Comparison of ENCODE assay signal across 23 mouse cellular contexts in genomic region chr7:37005701-37006100, GRCm38 (mm10).
DNase-seq lines count a peak whose midpoint lies in the region; ATAC-seq and TF ChIP-seq lines count a peak whose summit lies in the region.
"Had no signal": no experiment of that assay in that cellular context is flagged by ENCODE, and none has a peak within 500 bp of the region (broad histone marks: within the 10 kb centered on the region; RNA-seq: fewer than 3 reads in every experiment).

No protein-coding gene starts in this region.

- no peak overlapping the region for H3K9ac ChIP-seq in hindbrain, postnatal 0 days (replicated peaks; ENCODE audit: low read length)
- H3K9ac ChIP-seq in lung, embryonic 14.5 days = no peak overlapping the region
- H3K9ac ChIP-seq: embryonic facial prominence, embryonic 15.5 days; heart, embryonic 12.5 days; liver, embryonic 12.5 days; neural tube, embryonic 12.5 days had no signal

- no peaks in the 10 kb centered on the region for H3K9me3 ChIP-seq in hindbrain, postnatal 0 days (ENCODE audit: low read length)
- H3K9me3 ChIP-seq in hindbrain, embryonic 10.5 days = no peaks in the 10 kb centered on the region
- no peaks in the 10 kb centered on the region for H3K9me3 ChIP-seq in lung, embryonic 14.5 days (ENCODE audit: low read depth, low read length)
- H3K9me3 ChIP-seq: embryonic facial prominence, embryonic 15.5 days; heart, embryonic 12.5 days; liver, embryonic 12.5 days; neural tube, embryonic 12.5 days had no signal

- H3K4me1 ChIP-seq in hindbrain, postnatal 0 days (ENCODE audit: insufficient read depth, low read length) = no peaks in the 10 kb centered on the region
- H3K4me1 ChIP-seq in hindbrain, embryonic 10.5 days (replicated peaks) = peaks cover 9% of the 10 kb centered on the region; the same call in 1 of the 2 replicates
- no peaks in the 10 kb centered on the region for H3K4me1 ChIP-seq in lung, embryonic 14.5 days (ENCODE audit: insufficient read depth)
- H3K4me1 ChIP-seq in lung, adult 2 months (ENCODE audit: control insufficient read depth, insufficient read depth, low read length) = no peaks in the 10 kb centered on the region
- H3K4me1 ChIP-seq: heart, embryonic 12.5 days; liver, embryonic 12.5 days; neural tube, embryonic 12.5 days had no signal

- peak; percentile 7; the same call in 1 of the 2 replicates for TF ChIP-seq CTCF in hindbrain, postnatal 0 days (IDR thresholded peaks at IDR 0.05; ENCODE audit: low read depth)
- peak; percentile 19; the same call in 1 of the 2 replicates for TF ChIP-seq CTCF in lung, embryonic 14.5 days (IDR thresholded peaks at IDR 0.05; ENCODE audit: low read depth)
- TF ChIP-seq CTCF in lung, adult 2 months (IDR thresholded peaks at IDR 0.05; ENCODE audit: insufficient read depth, low read length) = no peak

- WGBS in hindbrain, postnatal 0 days = 92% methylated on average over 2 of the region's 2 CpGs
- WGBS in hindbrain, embryonic 10.5 days = 93% methylated on average over 2 of the region's 2 CpGs
- 91% methylated on average over 2 of the region's 2 CpGs for WGBS in lung, embryonic 14.5 days
- WGBS in lung, adult 2 months = 86% methylated on average over 2 of the region's 2 CpGs

- no peaks in the 10 kb centered on the region for H3K27me3 ChIP-seq in hindbrain, postnatal 0 days (ENCODE audit: insufficient read depth, low read length)
- H3K27me3 ChIP-seq in hindbrain, embryonic 10.5 days (ENCODE audit: insufficient read depth, poor library complexity, severe bottlenecking) = no peaks in the 10 kb centered on the region
- no peaks in the 10 kb centered on the region for H3K27me3 ChIP-seq in lung, embryonic 14.5 days (ENCODE audit: insufficient read depth, low read length)
- H3K27me3 ChIP-seq: heart, embryonic 12.5 days; liver, embryonic 12.5 days; neural tube, embryonic 12.5 days had no signal

- DNase-seq in hindbrain, postnatal 0 days (ENCODE audit: low spot score) = no peak
- DNase-seq in hindbrain, embryonic 10.5 days (ENCODE audit: low spot score) = no peak
- DNase-seq in lung, embryonic 14.5 days = no peak
- DNase-seq in lung, adult 2 months = no peak
- DNase-seq in ES-CJ7 (ENCODE audit: low read depth, low spot score) (peak; percentile 45), ZHBTc4 (ENCODE audit: low read depth, low spot score) (peak; percentile 78)
- no peak for DNase-seq in adrenal gland, postnatal 14 days
- no peak for DNase-seq in spleen, postnatal 14 days (ENCODE audit: low spot score in 2 of 2)
- DNase-seq: adrenal gland, postnatal 10 days; B cell, adult 2 months; cerebellum, adult 9-10 months; gastrocnemius, postnatal 10 days; kidney, adult 8-10 months; layer of hippocampus, postnatal 36 days; lung, postnatal 14 days; thymus, postnatal 25 days had no signal

- no peak for ATAC-seq in hindbrain, postnatal 0 days
- no peak for ATAC-seq in lung, embryonic 14.5 days (ENCODE audit: insufficient read depth)
- ATAC-seq: hindbrain, embryonic 16.5 days; liver, embryonic 12.5 days had no signal

- H3K36me3 ChIP-seq in hindbrain, postnatal 0 days (ENCODE audit: insufficient read depth, low read length) = no peaks in the 10 kb centered on the region
- no peaks in the 10 kb centered on the region for H3K36me3 ChIP-seq in hindbrain, embryonic 10.5 days
- H3K36me3 ChIP-seq in lung, embryonic 14.5 days (ENCODE audit: insufficient read depth) = no peaks in the 10 kb centered on the region
- H3K36me3 ChIP-seq: embryonic facial prominence, embryonic 15.5 days; forebrain, embryonic 10.5 days; G1E; heart, embryonic 12.5 days; liver, embryonic 12.5 days; neural tube, embryonic 12.5 days had no signal

- no peak for TF ChIP-seq POLR2A in lung, adult 2 months (IDR thresholded peaks at IDR 0.05; ENCODE audit: borderline replicate concordance, extremely low read depth, low read depth, low read length)

- no peak overlapping the region for H3K27ac ChIP-seq in hindbrain, postnatal 0 days
- no peak overlapping the region for H3K27ac ChIP-seq in hindbrain, embryonic 10.5 days
- no peak overlapping the region for H3K27ac ChIP-seq in lung, embryonic 14.5 days (ENCODE audit: low read depth)
- H3K27ac ChIP-seq: embryonic facial prominence, embryonic 15.5 days; forebrain, embryonic 10.5 days; liver, embryonic 12.5 days; neural tube, embryonic 12.5 days had no signal

- H3K4me3 ChIP-seq in hindbrain, postnatal 0 days (ENCODE audit: low read length) = no peak overlapping the region
- no peak overlapping the region for H3K4me3 ChIP-seq in hindbrain, embryonic 10.5 days
- no peak overlapping the region for H3K4me3 ChIP-seq in lung, embryonic 14.5 days (ENCODE audit: low read depth, low read length)
- H3K4me3 ChIP-seq in lung, adult 2 months (replicated peaks; ENCODE audit: extremely low read depth, low read depth, low read length) = no peak overlapping the region
- H3K4me3 ChIP-seq: embryonic facial prominence, embryonic 15.5 days; forebrain, embryonic 10.5 days; heart, embryonic 12.5 days; liver, embryonic 12.5 days; neural tube, embryonic 12.5 days had no signal

- no peak overlapping the region for H3K4me2 ChIP-seq in hindbrain, postnatal 0 days (ENCODE audit: low read depth, low read length)
- H3K4me2 ChIP-seq in lung, embryonic 14.5 days = no peak overlapping the region
- H3K4me2 ChIP-seq: embryonic facial prominence, embryonic 15.5 days; heart, embryonic 12.5 days; liver, embryonic 12.5 days; neural tube, embryonic 12.5 days had no signal

Comparison
In these comparisons a context has a peak if more than half of its experiments do, and no peak if none do; other contexts are left out.
1. DNase-seq: peak in ES-CJ7 (single experiment) and ZHBTc4 (single experiment); none in hindbrain, postnatal 0 days (single experiment), hindbrain, embryonic 10.5 days (single experiment), lung, embryonic 14.5 days (single experiment), lung, adult 2 months (single experiment), adrenal gland, postnatal 14 days (single experiment) and spleen, postnatal 14 days (0 of 2).